Mouse (Mus musculus) cortical plate, adult 2 months (tissue): ENCODE results near the gene Neb.

Experiments
- CTCF ChIP-seq: fragments of 200-500 bp; IDR thresholded peaks from 2 replicates; pipeline ENCODE4 v1.5.1; 2011; ENCODE audit warnings: mild to moderate bottlenecking, control low read depth, low read length; ENCODE audit not compliant: insufficient read depth; ENCODE audit errors: extremely low read depth
- POLR2A ChIP-seq: fragments of 200-500 bp; IDR thresholded peaks from 2 replicates; pipeline ENCODE4 v1.6.1; 2011; ENCODE audit warnings: mild to moderate bottlenecking, low read length, control low read depth; ENCODE audit not compliant: insufficient read depth; ENCODE audit errors: extremely low read depth

- TF ChIP-seq POLR2A: no peak
- TF ChIP-seq CTCF: no peak
These were observed 58.1 kb downstream of the Neb start for GRCm38 (mm10) chr2:52320175-52320574.
